Comparison of ENCODE assay signal across 20 mouse cellular contexts in the genomic region with DNA sequence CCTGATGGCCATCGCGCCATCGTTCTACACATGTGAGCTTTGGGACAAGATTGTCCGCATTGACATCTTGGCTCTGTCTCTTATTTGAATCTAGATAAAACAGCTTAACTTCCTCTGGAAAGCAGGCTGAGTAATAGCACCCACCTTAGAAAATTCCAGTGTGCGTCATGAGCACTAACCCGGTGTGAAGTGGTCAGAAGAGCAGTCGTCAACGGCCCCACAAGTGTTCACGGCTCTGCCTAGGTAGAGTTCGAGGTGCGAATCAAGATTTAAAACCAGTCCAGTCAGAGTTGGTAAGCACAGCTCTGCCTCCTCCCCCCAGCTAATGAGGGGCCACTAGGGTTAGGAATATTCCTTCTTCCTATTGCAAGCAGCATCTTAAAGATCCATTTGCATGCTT. TPM values are rescaled to one million over a fixed set of nuclear protein-coding genes. Genes with fewer than 3 reads are reported as not detected.
"Had no signal": no experiment of that assay in that cellular context is flagged by ENCODE, and none has a peak within 500 bp of the region (broad histone marks: within the 10 kb centered on the region; RNA-seq: fewer than 3 reads in every experiment).

No protein-coding gene starts in this region.

- H3K4me2 ChIP-seq: liver, embryonic 13.5 days; midbrain, embryonic 13.5 days; neural tube, embryonic 13.5 days had no signal

- ATAC-seq: midbrain, embryonic 13.5 days; midbrain, embryonic 16.5 days had no signal

- DNase-seq: kidney, adult 11 months; kidney, adult 8-10 months; layer of hippocampus, adult 9-11 months; liver, embryonic 13.5 days; retina, postnatal 1 day; right cerebral cortex, postnatal 25 days; spleen, adult 18-20 months; thymus, adult 18-20 months; thymus, postnatal 36 days had no signal

- H3K4me3 ChIP-seq: layer of hippocampus, adult 2 months; liver, embryonic 13.5 days; megakaryocyte, embryonic 14.5 days; midbrain, embryonic 10.5 days; midbrain, embryonic 13.5 days; myocyte; neural tube, embryonic 13.5 days had no signal

- H3K9me3 ChIP-seq: liver, embryonic 13.5 days; megakaryocyte, embryonic 14.5 days; midbrain, embryonic 10.5 days; midbrain, embryonic 13.5 days; neural tube, embryonic 13.5 days had no signal

- H3K4me1 ChIP-seq: megakaryocyte, embryonic 14.5 days had no signal

- H3K9ac ChIP-seq: liver, embryonic 13.5 days; midbrain, embryonic 13.5 days; neural tube, embryonic 13.5 days had no signal

- H3K27ac ChIP-seq: kidney, postnatal 0 days; layer of hippocampus, adult 2 months; liver, embryonic 13.5 days; midbrain, embryonic 10.5 days; midbrain, embryonic 13.5 days; neural tube, embryonic 13.5 days had no signal

- H3K36me3 ChIP-seq: liver, embryonic 13.5 days; midbrain, embryonic 10.5 days; midbrain, embryonic 13.5 days; neural tube, embryonic 13.5 days had no signal

RNA-seq across cellular contexts. Expression of a gene that starts 21.5 kb away (rescaled TPM):
- total RNA-seq: monocyte, adult 5-6 weeks; neutrophil, adult 5-6 weeks had no signal
- polyA plus RNA-seq: liver, embryonic 16.5 days had no signal
